Mouse (Mus musculus) embryonic facial prominence, embryonic 13.5 days (tissue): ENCODE data around the gene Tmem199. TPM values are rescaled to one million over a fixed set of nuclear protein-coding genes. Genes with fewer than 3 reads are reported as not detected.
A peak's percentile ranks its signal among the peaks of the same experiment; 100 is the strongest.

Experiments used
- ATAC-seq: fragments of 200-750 bp; cut with Nextera tagmentation; 2 replicates; pipeline ENCODE4 v1.8.0; 2017; ENCODE audit warnings: low read depth; ENCODE audit not compliant: insufficient number of reproducible peaks, insufficient read depth, low FRiP score, low TSS enrichment
- H3K27ac ChIP-seq: fragments of 300-500 bp; sonication (generic); 2 replicates; pipeline ENCODE4 v1.5.1; 2015; ENCODE audit warnings: moderate library complexity, mild to moderate bottlenecking, inconsistent platforms
- H3K27me3 ChIP-seq: fragments of 300-500 bp; sonication (generic); 2 replicates; pipeline ENCODE4 v1.6.1; 2015; ENCODE audit warnings: mild to moderate bottlenecking, inconsistent platforms
- H3K36me3 ChIP-seq: fragments of 300-500 bp; sonication (generic); 2 replicates; pipeline ENCODE4 v1.6.1; 2015; ENCODE audit warnings: mild to moderate bottlenecking, inconsistent platforms
- H3K4me1 ChIP-seq: fragments of 300-500 bp; sonication (generic); 2 replicates; pipeline ENCODE4 v1.6.1; 2015; ENCODE audit warnings: inconsistent platforms
- H3K4me2 ChIP-seq: fragments of 300-500 bp; sonication (generic); 2 replicates; pipeline ENCODE4 v1.6.1; 2015; ENCODE audit warnings: moderate library complexity, mild to moderate bottlenecking, inconsistent platforms
- H3K4me3 ChIP-seq: fragments of 300-500 bp; sonication (generic); 2 replicates; pipeline ENCODE4 v1.5.1; 2015; ENCODE audit warnings: mild to moderate bottlenecking, inconsistent platforms
- H3K9ac ChIP-seq: fragments of 300-500 bp; sonication (generic); 2 replicates; pipeline ENCODE4 v1.6.1; 2015; ENCODE audit warnings: mild to moderate bottlenecking, inconsistent platforms
- H3K9me3 ChIP-seq: fragments of 300-500 bp; sonication (generic); 2 replicates; pipeline ENCODE4 v1.6.1; 2016; ENCODE audit warnings: inconsistent platforms
- WGBS: fragments of 180-500 bp; shearing (Covaris S2); methylation state at CpG from one replicate; pipeline ENCODE4 v1.1.7; 2015; ENCODE audit warnings: mixed read lengths; 5-methylcytosine and 5-hydroxymethylcytosine counted together
- polyA plus RNA-seq: library from polyadenylated mRNA; unstranded; fragments of >200 nt; fragmentation: Nextera tagmentation; extraction: Ambion mirVana; gene quantifications from 2 replicates; pipeline ENCODE4 v1.2.1, GENCODE M21; 2015

The Tmem199 gene
- polyA plus RNA-seq, 1 experiment from 2014 or later, result 46.6 TPM

- WGBS, result 24% methylated on average over 3 of the region's 3 CpGs
- Histone ChIP-seq H3K4me3 (no peak overlapping the region), H3K4me2 (no peak overlapping the region), H3K36me3 (peaks cover 10% of the 10 kb centered on the region), H3K27me3 (no peaks in the 10 kb centered on the region), H3K9ac (no peak overlapping the region), H3K9me3 (no peaks in the 10 kb centered on the region), H3K4me1 (peaks cover 16% of the 10 kb centered on the region), H3K27ac (no peak overlapping the region)
- no peak for ATAC-seq
These were observed 44.0 kb downstream of the Tmem199 start for GRCm38 (mm10) chr11:78467932-78468331.

DNA sequence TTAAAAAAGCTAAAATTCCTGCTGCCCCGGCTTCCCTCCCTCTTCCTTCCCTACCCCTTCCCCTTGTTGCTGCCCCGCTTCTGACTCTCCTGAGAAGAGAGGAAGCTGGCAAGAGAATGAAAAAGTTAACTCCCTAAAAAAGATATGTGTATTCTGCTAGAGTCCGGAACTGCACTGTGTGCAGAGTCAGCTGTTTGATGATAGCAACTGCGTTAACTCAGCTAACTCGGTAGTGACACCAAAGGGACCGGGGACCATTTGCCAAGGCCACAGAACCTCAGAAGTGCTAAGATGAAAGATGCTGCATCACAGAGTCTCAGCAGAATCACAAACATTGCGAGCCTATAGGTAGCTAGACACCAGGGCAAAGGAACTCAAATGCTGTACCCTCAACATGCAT, 44.5 kb downstream of the Tmem199 start:
- no peaks in the 10 kb centered on the region for H3K27me3 ChIP-seq
- H3K4me3 ChIP-seq, result no peak overlapping the region
- ATAC-seq, result no peak
- H3K27ac ChIP-seq, result no peak overlapping the region
- peaks cover 16% of the 10 kb centered on the region for H3K4me1 ChIP-seq
- H3K36me3 ChIP-seq, result peaks cover 10% of the 10 kb centered on the region
- no peaks in the 10 kb centered on the region for H3K9me3 ChIP-seq
- no peak overlapping the region for H3K9ac ChIP-seq
- no peak overlapping the region for H3K4me2 ChIP-seq
- WGBS, result 77% methylated on average over 7 of the region's 7 CpGs

GRCm38 (mm10) chr11:78466242-78466912, 45.6 kb downstream of the Tmem199 start:
- Histone ChIP-seq H3K36me3 (peaks cover 7% of the 10 kb centered on the region), H3K27ac (peak overlapping the region; percentile 98), H3K27me3 (no peaks in the 10 kb centered on the region), H3K9me3 (peaks cover 3% of the 10 kb centered on the region; the same call in 1 of the 2 replicates), H3K9ac (peak overlapping the region; percentile 91), H3K4me2 (peak overlapping the region; percentile 88), H3K4me1 (peaks cover 16% of the 10 kb centered on the region), H3K4me3 (peak overlapping the region; percentile 80)
- 0 out of 2 replicates have a peak, but pooled peaks have one; percentile 32 for ATAC-seq
- WGBS, result 64% methylated on average over 23 of the region's 23 CpGs

DNA sequence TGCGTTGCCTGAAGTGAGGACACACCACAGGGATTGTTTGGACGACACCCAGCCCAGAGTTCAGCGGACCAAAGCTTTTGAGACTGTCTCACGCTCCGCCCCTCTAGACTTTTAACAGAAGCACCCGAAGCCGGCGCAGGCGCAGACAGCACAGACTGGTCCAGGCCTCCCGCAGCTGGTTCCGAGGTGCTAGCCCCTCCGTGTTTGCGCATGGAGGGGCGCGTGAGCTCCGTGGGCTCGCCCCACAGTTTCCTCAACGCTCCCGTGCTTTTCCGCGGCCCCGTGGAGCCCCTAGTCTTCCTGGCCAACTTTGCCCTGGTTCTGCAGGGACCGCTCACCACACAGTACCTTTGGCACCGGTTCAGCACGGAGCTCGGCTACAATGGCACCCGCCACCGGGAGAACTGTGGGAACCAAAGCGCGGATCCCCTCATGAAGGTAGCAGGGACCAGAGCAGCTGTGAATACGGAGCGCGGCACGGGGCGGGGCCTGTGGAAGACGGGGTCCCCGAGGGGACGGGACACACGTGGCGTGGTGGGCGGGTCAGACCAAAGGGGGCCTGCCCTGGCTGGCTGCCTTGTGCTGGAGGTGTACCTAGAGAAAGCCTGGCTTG, 46.3 kb downstream of the Tmem199 start, which contains the start of gene Slc46a1:
TSS of gene Slc46a1 (plus strand) at position 130 of the 613 bp plus-strand sequence.
- WGBS, result under 1% methylated on average over 41 of the region's 41 CpGs
- Histone ChIP-seq H3K27ac (peak within 1 kb of the TSS; percentile 98), H3K4me2 (peak within 1 kb of the TSS; percentile 88), H3K36me3 (0 out of 2 replicates have a peak, but pooled peaks cover 3% of the 10 kb centered on the region), H3K4me1 (peaks cover 16% of the 10 kb centered on the region), H3K27me3 (no peaks in the 10 kb centered on the region), H3K4me3 (peak within 1 kb of the TSS; percentile 80), H3K9me3 (peaks cover 3% of the 10 kb centered on the region; the same call in 1 of the 2 replicates), H3K9ac (peak within 1 kb of the TSS; percentile 91)
- peak; percentile 93 for ATAC-seq

- ATAC-seq, result no peak
- H3K4me3 ChIP-seq, result peak overlapping the region; percentile 80
- 25% methylated on average over 9 of the region's 9 CpGs for WGBS
- no peaks in the 10 kb centered on the region for H3K27me3 ChIP-seq
- peak overlapping the region; percentile 88 for H3K4me2 ChIP-seq
- peak overlapping the region; percentile 91 for H3K9ac ChIP-seq
- peak overlapping the region; percentile 98 for H3K27ac ChIP-seq
- H3K36me3 ChIP-seq, result no peaks in the 10 kb centered on the region
- peaks cover 16% of the 10 kb centered on the region for H3K4me1 ChIP-seq
- peaks cover 3% of the 10 kb centered on the region; the same call in 1 of the 2 replicates for H3K9me3 ChIP-seq
These were observed 46.9 kb downstream of the Tmem199 start for GRCm38 (mm10) chr11:78465116-78465515.

DNA sequence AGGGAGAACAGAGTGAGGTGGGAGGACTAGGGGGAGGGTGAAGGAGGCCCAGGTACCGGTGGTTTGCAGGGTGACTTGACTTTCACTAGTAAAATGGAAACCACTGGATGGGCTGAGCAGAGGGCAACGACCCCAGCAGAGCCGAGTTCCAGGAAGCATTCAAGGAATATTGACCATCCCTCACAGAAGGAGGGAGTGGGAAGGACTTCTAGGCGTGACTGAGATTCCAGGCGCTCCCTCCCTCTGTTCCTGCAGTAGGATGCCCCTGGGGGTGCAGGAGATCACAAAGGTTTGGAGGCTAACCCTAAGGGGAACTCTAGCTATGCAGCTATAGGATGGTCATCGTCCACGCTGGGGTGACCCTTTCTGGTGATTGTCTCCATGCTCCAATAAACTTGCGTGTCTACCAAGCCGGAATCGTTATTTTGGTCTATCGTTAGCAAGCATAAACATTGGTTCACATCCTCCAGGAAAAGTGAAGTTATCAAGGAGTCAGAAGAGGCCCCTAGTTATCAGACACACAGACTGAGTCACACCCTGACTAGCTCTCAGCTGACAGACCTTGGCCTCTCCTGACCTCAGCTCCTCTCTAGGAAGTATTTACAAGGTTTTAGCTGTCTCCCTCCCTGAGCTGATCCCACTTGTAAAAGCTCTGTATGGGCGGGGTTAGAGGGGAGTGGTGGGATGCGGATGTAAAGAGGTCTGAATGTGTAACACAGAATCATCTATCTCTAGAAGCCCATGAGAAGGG, 48.5 kb downstream of the Tmem199 start:
- Histone ChIP-seq H3K9me3 (peaks cover 3% of the 10 kb centered on the region; the same call in 1 of the 2 replicates), H3K4me3 (no peak overlapping the region), H3K4me2 (no peak overlapping the region), H3K27ac (no peak overlapping the region), H3K9ac (no peak overlapping the region), H3K36me3 (no peaks in the 10 kb centered on the region), H3K27me3 (no peaks in the 10 kb centered on the region), H3K4me1 (peaks cover 16% of the 10 kb centered on the region)
- no peak for ATAC-seq
- WGBS, result 60% methylated on average over 13 of the region's 13 CpGs

- no peaks in the 10 kb centered on the region for H3K36me3 ChIP-seq
- H3K4me3 ChIP-seq, result no peak overlapping the region
- 84% methylated on average over 5 of the region's 5 CpGs for WGBS
- H3K9me3 ChIP-seq, result peaks cover 3% of the 10 kb centered on the region; the same call in 1 of the 2 replicates
- no peak overlapping the region for H3K9ac ChIP-seq
- H3K27ac ChIP-seq, result no peak overlapping the region
- H3K4me1 ChIP-seq, result peaks cover 16% of the 10 kb centered on the region
- H3K4me2 ChIP-seq, result no peak overlapping the region
- H3K27me3 ChIP-seq, result no peaks in the 10 kb centered on the region
- no peak for ATAC-seq
These were observed 49.3 kb downstream of the Tmem199 start for GRCm38 (mm10) chr11:78462669-78463068.

GRCm38 (mm10) chr11:78461894-78462293, 50.1 kb downstream of the Tmem199 start:
- 63% methylated on average over 1 of the region's 1 CpGs for WGBS
- Histone ChIP-seq H3K9me3 (peaks cover 3% of the 10 kb centered on the region; the same call in 1 of the 2 replicates), H3K27me3 (no peaks in the 10 kb centered on the region), H3K4me3 (no peak overlapping the region), H3K27ac (no peak overlapping the region), H3K9ac (no peak overlapping the region), H3K36me3 (no peaks in the 10 kb centered on the region), H3K4me2 (no peak overlapping the region), H3K4me1 (peaks cover 14% of the 10 kb centered on the region)
- ATAC-seq, result no peak

DNA sequence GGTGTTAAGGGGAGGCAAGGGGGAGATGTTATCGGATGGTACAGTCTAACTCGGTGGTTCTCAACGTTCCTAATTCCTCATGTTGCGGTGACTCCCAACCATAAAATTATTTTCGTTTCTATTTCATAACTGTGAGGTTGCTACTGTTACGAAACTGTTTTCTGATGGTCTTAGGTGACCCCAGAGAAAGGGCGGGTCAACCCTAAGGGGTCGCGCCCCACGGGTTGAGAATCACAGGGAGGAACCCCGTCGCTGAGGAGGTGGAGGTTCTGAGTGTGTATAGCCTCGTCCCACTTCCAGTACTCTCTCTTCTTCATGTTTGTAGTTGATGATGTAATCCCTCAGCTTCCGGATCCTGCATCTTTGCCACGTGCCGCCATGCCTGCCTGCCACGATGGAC, 53.2 kb downstream of the Tmem199 start:
- Histone ChIP-seq H3K9me3 (peaks cover 3% of the 10 kb centered on the region; the same call in 1 of the 2 replicates), H3K27ac (no peak overlapping the region), H3K4me3 (no peak overlapping the region), H3K36me3 (no peaks in the 10 kb centered on the region), H3K9ac (no peak overlapping the region), H3K4me1 (no peaks in the 10 kb centered on the region), H3K27me3 (no peaks in the 10 kb centered on the region), H3K4me2 (no peak overlapping the region)
- 81% methylated on average over 17 of the region's 17 CpGs for WGBS
- no peak for ATAC-seq
